Mouse (Mus musculus): Measurements from ENCODE around the gene Pgp.

The Pgp gene

DNA sequence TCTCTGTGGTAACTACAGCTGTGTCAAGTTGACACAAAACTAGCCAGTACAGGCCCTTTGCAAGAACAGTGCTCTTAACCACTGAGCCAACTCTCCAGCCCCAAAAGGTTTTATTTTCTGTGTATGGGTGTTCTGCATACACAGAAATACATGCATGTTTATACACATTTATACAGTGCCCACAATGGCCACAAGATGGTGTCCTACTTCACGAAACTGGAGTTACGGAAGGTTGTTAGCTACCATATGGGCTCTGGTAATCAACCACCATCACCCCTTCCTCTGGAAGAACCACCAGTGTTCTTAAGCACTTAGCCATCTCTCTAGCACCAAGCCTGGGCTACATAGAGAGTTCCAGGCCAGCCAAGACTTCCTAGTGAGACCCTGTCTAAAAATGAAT, 8.6 kb upstream of the Pgp start:
- DNase-seq (ENCODE audit: low read depth) = peak; percentile 69

DNA sequence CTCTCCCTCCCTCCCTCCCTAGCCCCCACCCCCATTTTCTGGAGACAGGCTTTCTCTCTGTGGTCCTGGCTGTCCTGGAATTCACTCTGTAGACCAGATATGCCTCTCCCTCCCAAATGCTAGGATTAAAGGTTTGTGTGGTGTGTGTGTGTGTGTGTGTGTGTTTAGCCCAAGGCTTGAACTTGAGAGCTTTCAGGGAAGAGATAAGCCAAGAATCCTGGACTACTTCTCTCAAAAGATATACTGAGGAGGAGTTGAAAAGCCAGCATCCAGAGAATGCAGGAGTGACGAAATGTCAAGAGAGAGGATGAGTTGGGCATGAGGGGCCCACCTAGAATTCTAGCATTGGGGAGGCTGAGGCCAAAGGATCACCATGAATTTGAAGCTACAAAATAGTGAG, 7.3 kb upstream of the Pgp start:
- DNase-seq (ENCODE audit: low read depth) = no peak

DNA sequence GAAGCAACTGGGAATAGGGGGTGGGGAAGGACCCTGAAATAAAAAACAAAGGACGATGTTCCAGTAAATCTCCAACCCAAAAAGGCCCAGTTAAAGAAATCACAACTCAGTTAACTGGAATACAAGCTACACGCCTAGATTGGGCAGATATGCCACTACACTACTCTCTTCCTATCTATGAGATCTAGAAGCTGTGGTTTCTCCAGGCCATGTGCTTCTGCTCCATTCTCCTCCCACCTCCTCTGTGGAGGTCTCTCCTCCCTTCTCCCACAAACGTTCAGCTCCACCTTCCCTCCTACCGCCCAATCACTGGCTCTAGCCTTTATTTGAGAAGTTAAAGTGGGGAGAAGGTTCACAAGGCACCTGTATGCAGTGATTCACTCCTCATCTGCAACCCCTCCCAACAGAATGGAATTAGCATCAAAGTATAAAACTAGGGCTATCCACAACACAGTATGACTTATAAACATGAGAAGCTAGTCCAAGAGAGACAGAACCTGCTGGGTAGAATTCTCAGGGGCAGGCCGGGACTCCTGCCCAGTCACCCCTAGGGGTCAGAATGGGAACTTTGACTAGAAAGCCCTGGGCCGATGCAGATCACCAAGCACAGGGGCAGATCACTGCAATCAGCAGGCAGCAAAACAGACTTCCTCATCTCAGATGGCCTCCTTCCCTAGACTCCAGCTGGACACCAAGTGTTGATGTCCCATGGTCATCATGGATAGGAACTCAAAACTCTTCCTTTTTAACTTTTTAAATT, 6.6 kb upstream of the Pgp start:
- peak; percentile 60 for DNase-seq (ENCODE audit: low read depth)

DNA sequence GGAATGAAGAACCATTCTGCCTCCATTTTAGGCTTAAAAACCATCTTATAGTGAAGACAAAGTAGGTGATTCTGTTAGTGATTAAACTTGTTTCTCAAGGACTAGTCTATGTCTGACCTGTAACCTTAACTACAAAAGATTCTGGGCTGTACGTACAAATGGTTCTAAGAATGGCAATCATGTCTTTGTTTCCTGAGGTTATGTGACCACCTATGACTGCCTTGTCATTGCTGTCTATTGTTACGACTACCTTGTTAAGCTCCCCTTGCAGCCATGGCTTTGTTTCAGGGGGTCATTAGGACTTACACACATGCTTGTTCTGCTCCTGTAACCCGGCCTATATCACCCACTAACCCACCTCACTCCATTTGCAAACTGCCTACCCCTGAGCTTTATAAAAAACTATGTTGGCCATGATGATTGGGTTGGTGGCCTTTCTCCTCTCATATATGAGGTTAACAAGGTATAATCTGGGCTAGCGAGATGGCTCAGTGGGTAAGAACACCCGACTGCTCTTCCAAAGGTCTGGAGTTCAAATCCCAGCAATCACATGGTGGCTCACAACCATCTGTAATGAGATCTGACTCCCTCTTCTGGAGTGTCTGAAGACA, 1.5 kb upstream of the Pgp start:
- no peak for DNase-seq (ENCODE audit: low read depth)

- DNase-seq (ENCODE audit: low read depth) = no peak
Observed at GRCm38 (mm10) chr17:24469336-24469909, 769 bp upstream of the Pgp start.

DNA sequence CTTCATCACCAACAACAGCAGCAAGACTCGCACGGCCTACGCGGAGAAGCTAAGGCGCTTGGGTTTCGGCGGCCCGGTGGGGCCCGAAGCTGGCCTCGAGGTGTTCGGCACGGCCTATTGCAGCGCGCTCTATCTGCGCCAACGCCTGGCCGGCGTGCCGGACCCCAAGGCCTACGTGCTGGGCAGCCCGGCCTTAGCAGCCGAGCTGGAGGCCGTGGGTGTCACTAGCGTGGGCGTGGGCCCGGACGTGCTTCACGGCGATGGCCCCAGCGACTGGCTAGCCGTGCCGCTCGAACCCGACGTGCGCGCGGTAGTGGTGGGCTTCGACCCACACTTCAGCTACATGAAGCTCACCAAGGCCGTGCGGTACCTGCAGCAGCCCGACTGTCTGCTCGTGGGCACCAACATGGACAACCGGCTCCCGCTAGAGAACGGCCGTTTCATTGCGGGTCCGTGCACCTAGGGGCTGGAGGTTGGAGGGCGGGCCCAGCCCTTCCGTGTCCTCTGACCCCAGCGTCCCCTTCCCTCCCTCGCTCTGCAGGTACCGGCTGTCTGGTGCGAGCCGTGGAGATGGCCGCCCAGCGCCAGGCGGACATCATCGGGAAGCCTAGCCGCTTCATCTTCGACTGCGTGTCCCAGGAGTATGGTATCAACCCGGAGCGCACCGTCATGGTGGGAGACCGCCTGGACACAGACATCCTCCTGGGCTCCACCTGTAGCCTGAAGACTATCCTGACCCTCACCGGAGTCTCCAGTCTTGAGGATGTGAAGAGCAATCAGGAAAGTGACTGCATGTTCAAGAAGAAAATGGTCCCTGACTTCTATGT, 722 bp downstream of the Pgp start:
- no peak for DNase-seq (ENCODE audit: low read depth)

- DNase-seq (ENCODE audit: low read depth) = no peak
Observed at GRCm38 (mm10) chr17:24472512-24472911, 2.3 kb downstream of the Pgp start.

DNA sequence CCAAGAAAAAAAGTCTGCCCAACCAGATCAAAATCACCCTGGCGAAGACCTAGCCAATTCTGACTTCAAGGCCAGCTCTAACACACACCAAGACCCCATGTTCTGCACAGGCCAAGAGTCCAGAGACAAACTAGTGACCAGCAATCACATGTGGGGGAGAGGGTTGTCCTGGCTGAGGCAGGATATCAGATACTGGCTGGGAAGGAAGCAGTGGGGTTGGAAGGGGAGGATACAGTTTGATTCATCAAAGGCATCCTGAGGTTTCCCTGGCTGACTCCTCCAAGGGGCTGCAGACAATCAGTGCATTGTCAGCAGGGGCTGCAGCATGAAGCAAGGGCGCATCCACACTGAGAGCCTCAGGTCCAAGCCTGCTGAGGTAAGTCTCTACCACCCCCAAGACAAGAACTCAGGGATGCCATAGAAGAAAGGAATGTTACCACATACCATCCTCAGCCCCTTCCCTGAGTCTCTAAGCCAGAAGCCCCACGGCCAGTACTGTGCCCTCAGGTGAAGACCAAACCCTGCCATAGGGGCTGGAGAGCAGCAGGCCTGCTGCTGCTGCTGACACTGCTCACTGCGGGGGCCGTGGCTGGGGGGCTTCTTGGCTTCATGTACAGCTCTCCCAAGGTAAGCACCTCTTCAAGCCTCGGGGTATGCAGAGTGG, 3.6 kb downstream of the Pgp start, which contains the start of gene Bricd5:
Gene Bricd5 (plus strand): TSS at position 273 of the 664 bp plus-strand sequence.
- no peak for DNase-seq (ENCODE audit: low read depth)

GRCm38 (mm10) chr17:24474557-24474956, 4.4 kb downstream of the Pgp start:
- DNase-seq (ENCODE audit: low read depth) = no peak

DNA sequence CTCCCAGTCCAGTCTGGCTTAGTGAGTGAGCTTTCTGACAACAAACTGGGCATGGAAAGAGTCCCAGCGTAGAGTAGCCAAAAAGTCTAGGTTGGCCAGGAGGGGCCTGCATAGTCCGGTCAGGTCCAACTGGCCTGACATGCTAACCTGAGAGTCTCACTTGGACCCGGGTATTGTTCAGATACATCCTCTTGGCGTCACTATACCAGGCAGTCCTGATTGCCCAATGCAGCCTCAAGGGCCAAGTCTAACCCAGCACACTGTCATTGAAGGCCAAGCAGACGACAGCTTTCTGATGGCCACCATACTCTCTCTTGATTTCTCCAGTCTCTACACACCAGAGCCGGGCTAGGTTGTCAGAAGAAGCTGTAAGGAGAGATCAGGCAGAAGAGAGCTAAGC, 5.4 kb downstream of the Pgp start:
- no peak for DNase-seq (ENCODE audit: low read depth)

GRCm38 (mm10) chr17:24476022-24476776, 6.0 kb downstream of the Pgp start:
- DNase-seq (ENCODE audit: low read depth) = no peak

DNA sequence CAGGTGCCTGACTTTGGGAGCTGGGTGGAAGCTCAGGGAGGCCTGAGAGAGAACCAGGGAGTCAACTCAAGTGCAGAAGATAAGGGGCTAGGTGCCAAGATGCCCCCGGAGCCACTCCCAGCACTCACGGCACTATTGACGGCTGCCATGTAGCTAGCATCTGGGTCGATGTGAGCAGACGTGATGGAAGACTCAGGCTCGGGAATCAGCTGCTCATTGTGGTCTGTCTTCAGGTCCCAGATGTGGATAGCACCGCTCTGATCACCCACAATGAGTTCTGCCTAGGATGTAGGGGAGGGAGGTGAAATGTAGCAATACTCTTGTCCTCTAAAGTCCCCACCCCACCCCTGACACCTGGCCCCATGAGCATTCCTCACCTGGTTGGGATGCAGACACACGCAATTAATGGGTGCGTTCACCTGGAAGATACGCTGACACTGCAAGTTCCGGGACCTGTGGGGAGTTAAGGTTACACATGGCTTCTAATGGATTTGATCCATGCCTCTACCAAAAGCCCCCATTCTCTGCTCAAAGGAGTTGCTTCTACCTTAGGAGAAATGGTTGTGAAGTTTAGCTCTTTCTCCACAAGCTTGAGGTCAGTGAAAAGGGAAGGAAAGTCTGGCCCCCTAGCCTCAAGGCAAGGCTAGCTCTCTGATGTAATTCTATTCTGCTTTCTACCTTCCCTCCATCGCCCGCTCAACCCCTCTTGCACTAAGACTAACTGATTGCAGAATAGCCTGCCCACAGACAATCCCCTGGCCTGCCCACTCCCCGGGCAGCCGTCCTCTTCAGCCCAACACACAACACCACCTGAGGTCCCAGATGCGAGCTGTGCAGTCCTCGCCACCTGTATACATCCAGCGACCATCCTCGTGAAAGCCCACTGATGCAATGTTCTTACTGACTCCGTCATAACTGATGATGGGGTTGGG, 7.1 kb downstream of the Pgp start:
- no peak for DNase-seq (ENCODE audit: low read depth)

GRCm38 (mm10) chr17:24477985-24478600, 7.9 kb downstream of the Pgp start:
- DNase-seq (ENCODE audit: low read depth) = no peak

DNA sequence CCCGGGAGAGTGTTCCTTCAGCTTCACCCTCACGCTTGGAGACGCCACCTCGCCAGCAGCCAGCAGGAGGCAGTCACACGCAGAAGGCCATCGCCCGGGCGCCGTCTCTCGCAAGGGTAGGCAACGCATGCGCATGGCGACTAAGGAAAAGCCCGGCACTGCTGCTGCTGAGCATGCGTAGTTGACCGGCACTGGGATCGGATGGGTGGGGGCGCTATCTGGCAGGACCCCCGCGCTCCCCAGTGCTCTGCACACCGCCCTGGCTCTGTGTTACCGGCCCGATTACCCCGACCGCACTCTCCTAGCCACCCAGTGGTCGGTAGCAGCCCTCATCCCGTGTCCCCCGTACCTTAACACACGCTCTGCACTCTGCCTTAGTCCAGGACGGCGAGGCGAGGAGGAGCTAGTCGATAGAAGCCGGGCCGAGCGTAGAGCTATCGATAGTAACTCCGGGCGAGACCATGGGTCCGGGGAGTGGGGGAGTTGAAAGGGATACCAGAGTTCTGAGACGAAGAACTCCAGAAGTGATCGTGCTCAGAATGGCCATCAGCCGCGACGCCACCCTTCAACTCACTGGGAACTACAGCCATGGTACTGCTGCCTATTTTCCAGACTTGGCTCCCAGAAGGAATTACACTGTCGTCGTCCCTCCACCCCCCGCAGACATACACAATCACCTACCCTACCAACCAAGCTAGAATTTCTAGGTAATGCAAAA, 8.6 kb downstream of the Pgp start, which contains the start of gene Mlst8:
Gene Mlst8 (minus strand): TSS at position 416 of the 718 bp plus-strand sequence.
- peak; percentile 93 for DNase-seq (ENCODE audit: low read depth)

DNA sequence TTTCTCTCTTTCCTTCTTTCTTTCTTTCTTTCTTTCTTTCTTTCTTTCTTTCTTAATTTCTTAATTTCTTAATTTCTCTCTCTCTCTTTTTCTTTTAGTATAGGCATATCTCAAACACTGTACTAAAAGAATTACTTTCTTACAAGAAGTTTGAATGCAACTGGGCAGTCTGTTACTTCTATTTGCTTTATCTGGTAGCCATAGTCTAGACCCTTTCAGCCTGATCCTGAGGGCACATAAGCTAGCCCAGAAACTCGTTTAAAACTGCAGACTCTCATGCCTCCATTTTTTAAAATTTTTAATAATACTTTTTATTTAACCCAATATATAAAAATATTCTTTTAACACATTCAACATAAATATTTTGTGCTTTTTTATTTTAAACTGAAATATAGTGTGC, 9.2 kb downstream of the Pgp start:
- no peak for DNase-seq (ENCODE audit: low read depth)

DNA sequence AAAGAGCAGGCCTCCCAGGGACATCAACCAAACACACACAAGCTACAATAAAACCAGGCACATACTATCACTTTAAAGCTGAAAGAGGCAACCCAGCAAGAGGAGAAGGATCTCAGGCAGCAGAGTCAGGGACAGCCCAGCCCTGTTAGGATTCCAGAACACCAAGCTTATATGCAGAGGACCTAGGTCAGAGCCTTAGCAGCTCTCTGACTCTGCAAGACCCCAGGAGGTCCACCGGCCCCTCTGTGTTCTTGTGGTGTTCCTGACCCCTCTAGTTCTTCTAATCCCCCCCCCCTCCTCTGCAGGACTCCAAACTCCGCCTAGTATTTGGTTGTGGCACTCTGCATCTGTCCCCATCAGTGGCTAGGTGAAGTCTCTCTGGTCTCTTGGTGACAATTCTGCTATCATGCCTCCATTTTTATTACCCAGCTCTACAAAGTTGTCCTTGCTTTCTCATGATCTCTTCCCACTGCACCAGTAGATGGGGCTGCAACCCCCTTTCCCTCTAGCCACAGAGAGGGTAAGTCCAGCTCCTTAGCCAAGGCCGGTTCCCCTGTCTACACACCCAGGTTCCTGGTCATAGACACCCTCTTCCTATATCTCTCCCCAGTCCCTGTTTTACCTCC, 10.1 kb downstream of the Pgp start:
- no peak for DNase-seq (ENCODE audit: low read depth)

DNA sequence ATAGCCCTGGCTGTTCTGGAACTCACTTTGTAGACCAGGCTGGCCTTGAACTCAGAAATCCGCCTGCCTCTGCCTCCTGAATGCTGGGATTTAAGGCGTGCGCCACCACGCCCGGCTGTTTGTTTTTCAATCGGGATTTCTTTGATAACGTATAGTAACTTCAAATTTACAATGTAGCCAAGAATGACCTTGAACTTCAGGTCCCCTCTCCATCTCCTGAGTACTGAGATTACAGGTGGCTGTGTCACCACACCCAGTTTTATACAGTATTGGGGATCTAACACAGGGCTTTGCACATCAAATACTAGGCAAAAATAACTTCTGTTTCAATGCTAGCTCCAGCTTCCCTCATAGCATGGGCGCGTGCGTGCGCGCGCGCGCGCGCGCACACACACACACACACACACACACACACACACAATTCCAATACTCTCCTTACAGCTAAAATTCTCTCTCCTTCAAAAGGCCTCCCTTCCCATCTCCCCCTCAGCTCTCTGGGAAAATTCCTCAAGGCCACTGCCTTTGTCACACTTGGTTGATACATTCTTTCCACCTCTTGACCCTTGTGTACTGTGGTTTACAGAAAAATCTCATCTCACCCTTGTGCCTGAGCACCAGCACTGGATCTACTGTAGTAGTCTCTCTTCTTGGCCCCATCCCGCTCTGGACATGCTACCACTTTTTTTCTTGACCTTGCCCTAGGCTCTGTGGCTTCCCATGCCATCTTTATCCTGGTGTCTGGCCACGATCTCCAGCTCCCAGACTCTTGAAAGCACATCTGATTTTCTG, 11.0 kb downstream of the Pgp start:
- DNase-seq (ENCODE audit: low read depth) = no peak

GRCm38 (mm10) chr17:24483495-24483894, 13.3 kb downstream of the Pgp start:
- DNase-seq (ENCODE audit: low read depth) = no peak
